Mouse (Mus musculus) kidney, postnatal 0 days (tissue): ENCODE results near the gene Sbf2. TPM values are rescaled to one million over a fixed set of nuclear protein-coding genes. Genes with fewer than 3 reads are reported as not detected.

Experiments
- ATAC-seq: fragments of 200-750 bp; cut with Nextera tagmentation; replicated peaks from 2 replicates; pipeline ENCODE4 v1.8.0; 2017; ENCODE audit warnings: low read depth, moderate number of reproducible peaks, moderate TSS enrichment, moderate library complexity; ENCODE audit not compliant: low FRiP score
- DNase-seq: peaks from one replicate; pipeline ENCODE4 v3.0.0-alpha.2; 2016; ENCODE audit warnings: low spot score
- H3K27ac ChIP-seq: fragments of 300-500 bp; sonication (generic); 2 replicates; pipeline ENCODE4 v1.5.1; 2014; ENCODE audit warnings: mild to moderate bottlenecking
- H3K27me3 ChIP-seq: fragments of 300-500 bp; sonication (generic); 2 replicates; pipeline ENCODE4 v1.6.1; 2014; ENCODE audit warnings: low read length, mixed read lengths; ENCODE audit not compliant: insufficient read depth
- H3K36me3 ChIP-seq: fragments of 300-500 bp; sonication (generic); 2 replicates; pipeline ENCODE4 v1.6.1; 2014; ENCODE audit warnings: low read length, mixed read lengths; ENCODE audit not compliant: insufficient read depth
- H3K4me1 ChIP-seq: fragments of 300-500 bp; sonication (generic); replicated peaks from 2 replicates; pipeline ENCODE4 v1.6.1; 2014; ENCODE audit warnings: antibody characterized with exemption, low read length, mixed read lengths; ENCODE audit not compliant: insufficient read depth
- H3K4me2 ChIP-seq: fragments of 300-500 bp; sonication (generic); 2 replicates; pipeline ENCODE4 v1.6.1; 2014; ENCODE audit warnings: mild to moderate bottlenecking, low read length, moderate library complexity, mixed read lengths
- H3K4me3 ChIP-seq: fragments of 300-500 bp; sonication (generic); replicated peaks from 2 replicates; pipeline ENCODE4 v1.5.1; 2014; ENCODE audit warnings: low read depth, low read length
- H3K9ac ChIP-seq: fragments of 300-500 bp; sonication (generic); 2 replicates; pipeline ENCODE4 v1.6.1; 2014; ENCODE audit warnings: low read depth, low read length
- H3K9me3 ChIP-seq: fragments of 300-500 bp; sonication (generic); replicated peaks from 2 replicates; pipeline ENCODE4 v1.6.1; 2016; ENCODE audit warnings: low read length, inconsistent platforms, mixed read lengths
- CTCF ChIP-seq: IDR thresholded peaks from 2 replicates; pipeline ENCODE4 v1.5.1; 2016; ENCODE audit warnings: antibody characterized with exemption, low read depth, mild to moderate bottlenecking, moderate library complexity
- whole genome bisulfite sequencing: fragments of 180-500 bp; shearing (Covaris S2); extraction: QIAGEN DNeasy Blood & Tissue Kit; methylation state at CpG from one replicate; pipeline ENCODE4 v1.1.7; 2014; 5-methylcytosine and 5-hydroxymethylcytosine counted together
- polyA plus RNA-seq: library from polyadenylated mRNA; unstranded; fragments of >200 nt; fragmentation: Nextera tagmentation; extraction: Ambion mirVana; gene quantifications from 2 replicates; pipeline ENCODE4 v1.2.1, GENCODE M21; 2015

Gene Sbf2
- polyA plus RNA-seq, 1 experiment from 2014 or later, result 27.5 TPM

- H3K4me3 ChIP-seq, result no peak overlapping the region
- no peak overlapping the region for H3K9ac ChIP-seq
- H3K27ac ChIP-seq, result peak overlapping the region; percentile 82
- H3K4me1 ChIP-seq, result peaks cover 2% of the 10 kb centered on the region; the same call in 1 of the 2 replicates
- WGBS, result 33% methylated on average over 9 of the region's 9 CpGs
- ATAC-seq (peak; percentile 90), DNase-seq (peak; percentile 69)
- TF ChIP-seq CTCF, result no peak; the same call in 1 of the 2 replicates
- H3K36me3 ChIP-seq, result peaks cover 25% of the 10 kb centered on the region
- no peak overlapping the region for H3K4me2 ChIP-seq
- no peaks in the 10 kb centered on the region for H3K27me3 ChIP-seq
- no peaks in the 10 kb centered on the region for H3K9me3 ChIP-seq
Measured at GRCm38 (mm10) chr7:110271814-110272213, 342.9 kb downstream of the Sbf2 start.

- DNase-seq (no peak), ATAC-seq (no peak)
- 78% methylated on average over 7 of the region's 7 CpGs for WGBS
Measured at GRCm38 (mm10) chr7:110270455-110270854, 344.3 kb downstream of the Sbf2 start.

GRCm38 (mm10) chr7:110269777-110270176 is 344.9 kb downstream of the Sbf2 start:
- Histone ChIP-seq H3K4me3 (no peak overlapping the region), H3K9ac (no peak overlapping the region), H3K27me3 (no peaks in the 10 kb centered on the region), H3K36me3 (peaks cover 12% of the 10 kb centered on the region; the same call in 1 of the 2 replicates), H3K4me1 (peaks cover 2% of the 10 kb centered on the region; the same call in 1 of the 2 replicates), H3K9me3 (no peaks in the 10 kb centered on the region), H3K4me2 (no peak overlapping the region), H3K27ac (no peak overlapping the region)
- 85% methylated on average over 14 of the region's 14 CpGs for WGBS
- DNase-seq, result no peak
- TF ChIP-seq CTCF, result no peak
- no peak for ATAC-seq

More at GRCm38 (mm10) chr7:110270455-110270854, 344.3 kb downstream of the Sbf2 start:
- H3K4me3 ChIP-seq, result no peak overlapping the region
- no peak overlapping the region for H3K27ac ChIP-seq
- no peak overlapping the region for H3K4me2 ChIP-seq
- no peaks in the 10 kb centered on the region for H3K9me3 ChIP-seq
- peaks cover 2% of the 10 kb centered on the region; the same call in 1 of the 2 replicates for H3K4me1 ChIP-seq
- H3K27me3 ChIP-seq, result no peaks in the 10 kb centered on the region
- peaks cover 15% of the 10 kb centered on the region for H3K36me3 ChIP-seq
- H3K9ac ChIP-seq, result no peak overlapping the region
- no peak for TF ChIP-seq CTCF

- H3K9ac ChIP-seq, result no peak overlapping the region
- peaks cover 2% of the 10 kb centered on the region; the same call in 1 of the 2 replicates for H3K4me1 ChIP-seq
- 85% methylated on average over 4 of the region's 4 CpGs for WGBS
- H3K27ac ChIP-seq, result no peak overlapping the region
- H3K36me3 ChIP-seq, result peaks cover under 1% of the 10 kb centered on the region; the same call in 1 of the 2 replicates
- ATAC-seq, result no peak
- H3K27me3 ChIP-seq, result no peaks in the 10 kb centered on the region
- no peak overlapping the region for H3K4me2 ChIP-seq
- no peak for TF ChIP-seq CTCF
- no peak overlapping the region for H3K4me3 ChIP-seq
- DNase-seq, result no peak
- no peaks in the 10 kb centered on the region for H3K9me3 ChIP-seq
Measured at GRCm38 (mm10) chr7:110268511-110268910, 346.2 kb downstream of the Sbf2 start.

GRCm38 (mm10) chr7:110267994-110268393 is 346.7 kb downstream of the Sbf2 start:
- no peak overlapping the region for H3K4me3 ChIP-seq
- H3K9me3 ChIP-seq, result no peaks in the 10 kb centered on the region
- no peaks in the 10 kb centered on the region for H3K27me3 ChIP-seq
- no peak overlapping the region for H3K9ac ChIP-seq
- no peak for TF ChIP-seq CTCF
- ATAC-seq (no peak), DNase-seq (no peak)
- no peak overlapping the region for H3K4me2 ChIP-seq
- no peaks in the 10 kb centered on the region for H3K36me3 ChIP-seq
- H3K27ac ChIP-seq, result no peak overlapping the region
- H3K4me1 ChIP-seq, result peaks cover 2% of the 10 kb centered on the region; the same call in 1 of the 2 replicates
- 95% methylated on average over 9 of the region's 9 CpGs for WGBS

- 0 out of 2 replicates have a peak, but pooled peaks cover under 1% of the 10 kb centered on the region for H3K4me1 ChIP-seq
- no peak for TF ChIP-seq CTCF
- no peaks in the 10 kb centered on the region for H3K27me3 ChIP-seq
Measured at GRCm38 (mm10) chr7:110267014-110267413, 347.7 kb downstream of the Sbf2 start.

GRCm38 (mm10) chr7:110265796-110266195 is 348.9 kb downstream of the Sbf2 start:
- Histone ChIP-seq H3K4me1 (no peaks in the 10 kb centered on the region), H3K4me3 (no peak overlapping the region), H3K9me3 (no peaks in the 10 kb centered on the region), H3K27ac (no peak overlapping the region), H3K4me2 (no peak overlapping the region), H3K27me3 (no peaks in the 10 kb centered on the region), H3K36me3 (no peaks in the 10 kb centered on the region), H3K9ac (no peak overlapping the region)
- ATAC-seq (0 out of 2 replicates have a peak, but pooled peaks have one; percentile 40), DNase-seq (peak; percentile 95)
- WGBS, result 24% methylated on average over 7 of the region's 7 CpGs
- peak; percentile 99 for TF ChIP-seq CTCF

More at GRCm38 (mm10) chr7:110267014-110267413, 347.7 kb downstream of the Sbf2 start:
- DNase-seq, result no peak
- Histone ChIP-seq H3K4me3 (no peak overlapping the region), H3K36me3 (no peaks in the 10 kb centered on the region), H3K27ac (no peak overlapping the region), H3K9ac (no peak overlapping the region), H3K4me2 (no peak overlapping the region), H3K9me3 (no peaks in the 10 kb centered on the region)
- no peak for ATAC-seq
